Mouse (Mus musculus) NIH3T3 (cell line): ENCODE results near the gene Otos.

Experiments used
- DNase-seq: peaks from one replicate; pipeline ENCODE4 v3.0.0-alpha.2; 2012; ENCODE audit warnings: low read depth

Otos gene

DNA sequence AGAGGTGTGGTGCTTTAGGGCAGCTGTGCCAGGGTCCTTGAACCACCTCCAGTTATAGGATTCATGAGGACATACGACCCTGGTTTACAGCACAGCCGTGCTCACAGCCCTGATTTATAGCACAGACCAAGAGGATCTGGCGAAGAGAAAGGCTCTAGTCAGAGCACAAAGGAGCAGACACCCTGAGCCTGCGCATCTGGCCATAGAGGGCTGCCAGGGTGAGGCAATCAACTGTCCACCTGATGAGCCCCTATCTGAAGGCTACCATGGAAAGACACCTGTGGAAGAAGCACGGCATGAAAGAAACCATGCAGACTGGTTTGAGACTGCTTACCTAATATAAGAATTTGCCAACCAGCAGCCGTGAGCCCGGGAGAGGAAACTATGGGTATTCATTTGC, 2.0 kb downstream of the Otos start:
- DNase-seq = no peak

GRCm38 (mm10) chr1:92646111-92646510, 2.5 kb downstream of the Otos start:
- no peak for DNase-seq

DNA sequence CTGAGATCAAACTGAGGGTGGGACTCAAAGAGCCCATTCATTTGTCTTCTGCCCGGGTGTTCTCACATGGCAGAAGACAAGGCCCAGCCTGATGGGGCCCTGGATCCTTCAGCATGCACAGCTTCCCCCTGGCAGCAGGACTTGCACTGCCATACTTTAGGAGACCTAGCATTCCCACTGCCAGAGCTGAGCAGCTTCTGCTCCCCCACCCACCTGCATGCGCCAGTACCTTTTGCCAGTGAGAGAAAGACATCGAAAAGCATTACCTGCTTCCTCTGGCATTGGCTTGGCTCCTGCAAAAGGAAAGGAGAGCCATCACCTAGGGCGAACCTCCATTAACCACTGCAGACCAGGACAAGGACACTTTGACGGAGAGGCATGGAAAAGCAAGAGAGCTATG, 3.7 kb downstream of the Otos start:
- DNase-seq = no peak

- no peak for DNase-seq
Observed at GRCm38 (mm10) chr1:92643691-92644090, 5.0 kb downstream of the Otos start.

DNA sequence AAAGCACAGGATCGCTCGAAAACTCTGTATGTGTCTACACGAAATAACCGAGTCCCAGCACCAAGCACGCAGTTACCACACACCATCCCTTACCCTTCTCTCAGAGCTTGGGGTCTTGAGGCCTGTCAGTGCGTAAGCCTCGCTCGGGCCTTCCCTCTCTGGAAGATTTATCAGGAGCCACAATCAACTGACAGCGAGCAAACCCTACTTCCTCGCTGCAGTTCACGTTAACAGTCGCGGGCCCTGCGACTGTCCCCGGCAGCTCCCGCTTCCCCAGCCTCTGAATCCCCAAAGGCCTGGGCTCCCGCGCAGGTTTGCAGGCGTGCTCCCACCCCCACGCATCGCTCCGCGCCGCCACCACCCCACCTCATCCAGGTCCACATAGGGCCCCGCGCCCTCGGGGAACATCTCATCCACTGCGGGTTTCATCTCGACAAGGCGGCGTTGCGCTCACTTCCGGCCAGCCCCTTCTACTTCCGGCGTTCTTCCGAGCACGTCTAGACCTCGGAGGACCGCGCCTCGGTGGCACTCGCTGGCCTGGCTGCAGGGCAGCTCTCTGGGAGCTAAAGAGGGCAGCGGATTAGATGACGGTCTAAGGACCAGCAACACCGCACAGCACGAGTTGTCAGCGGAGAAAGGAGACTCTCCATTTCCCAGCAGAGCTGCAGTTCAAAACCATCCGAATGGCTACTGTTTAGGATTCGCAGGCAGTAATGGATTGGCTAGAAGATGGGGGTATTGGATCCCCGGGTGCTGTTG, 6.9 kb downstream of the Otos start, which contains the start of gene Cops9:
Cops9 (minus strand) TSS at position 472 of the 759 bp plus-strand sequence.
- peak; percentile 96 for DNase-seq

GRCm38 (mm10) chr1:92640393-92640792, 8.2 kb downstream of the Otos start:
- DNase-seq = no peak

- no peak for DNase-seq
Observed at GRCm38 (mm10) chr1:92638736-92639135, 9.9 kb downstream of the Otos start.

DNA sequence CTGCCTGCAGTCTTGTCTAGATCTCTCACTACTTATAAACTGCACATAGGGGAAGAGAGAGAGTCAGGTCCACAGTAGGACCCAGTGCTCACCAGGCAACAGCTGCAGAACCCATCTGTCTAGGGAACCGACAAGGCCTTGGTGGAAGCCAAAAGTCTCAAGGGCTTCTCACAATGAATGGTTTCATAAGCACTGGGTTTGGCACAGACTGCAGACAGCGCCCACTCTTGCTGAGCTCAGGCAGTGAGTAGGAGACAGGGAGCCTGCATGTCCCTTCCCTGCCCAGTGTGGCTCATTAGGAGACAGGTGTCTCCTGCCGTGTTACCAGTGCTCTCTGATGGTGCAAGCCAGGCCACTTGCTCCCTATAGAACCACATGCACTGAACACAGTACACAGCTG, 10.5 kb downstream of the Otos start:
- peak; percentile 33 for DNase-seq

- no peak for DNase-seq
Observed at GRCm38 (mm10) chr1:92637501-92638172, 11.0 kb downstream of the Otos start.

DNA sequence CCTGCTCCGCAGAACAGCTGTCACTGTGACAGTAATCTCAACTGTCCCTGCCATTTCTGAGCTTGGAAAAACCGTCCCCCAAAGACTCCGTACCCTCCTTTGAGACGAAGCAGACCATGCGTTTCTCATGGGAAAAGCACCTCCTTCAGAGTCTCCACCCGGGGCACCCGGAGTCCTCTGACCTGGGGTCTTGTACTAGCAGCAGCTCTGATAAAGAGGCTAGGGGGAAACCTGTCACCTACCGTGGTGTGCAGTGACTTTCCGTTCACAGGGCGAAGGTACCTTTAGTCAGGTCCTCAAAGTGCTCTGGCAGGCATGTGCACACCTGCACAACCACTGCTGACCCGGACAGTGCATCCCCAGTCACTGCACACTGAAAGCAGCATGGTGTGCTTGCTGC, 12.0 kb downstream of the Otos start:
- no peak for DNase-seq

DNA sequence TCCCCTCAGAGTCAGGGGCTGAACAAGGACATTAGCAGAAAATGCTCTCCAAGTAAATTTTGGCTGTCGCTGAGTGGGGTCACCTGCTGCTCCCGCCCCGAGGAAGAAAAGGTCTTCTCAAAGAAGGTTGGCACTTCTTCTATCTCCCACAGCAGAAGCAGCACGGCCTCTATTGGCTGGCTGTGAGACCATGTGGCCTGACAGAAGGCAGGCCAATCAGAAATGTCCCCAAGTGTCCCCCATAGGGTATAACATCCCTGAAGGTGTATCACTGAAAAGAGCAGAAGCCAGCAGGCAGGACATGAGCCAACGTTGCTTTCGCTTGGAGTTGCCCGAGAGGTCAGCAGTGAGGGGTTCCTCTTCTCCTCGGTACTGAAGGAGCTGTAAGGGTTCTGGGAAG, 12.6 kb downstream of the Otos start:
- no peak for DNase-seq

DNA sequence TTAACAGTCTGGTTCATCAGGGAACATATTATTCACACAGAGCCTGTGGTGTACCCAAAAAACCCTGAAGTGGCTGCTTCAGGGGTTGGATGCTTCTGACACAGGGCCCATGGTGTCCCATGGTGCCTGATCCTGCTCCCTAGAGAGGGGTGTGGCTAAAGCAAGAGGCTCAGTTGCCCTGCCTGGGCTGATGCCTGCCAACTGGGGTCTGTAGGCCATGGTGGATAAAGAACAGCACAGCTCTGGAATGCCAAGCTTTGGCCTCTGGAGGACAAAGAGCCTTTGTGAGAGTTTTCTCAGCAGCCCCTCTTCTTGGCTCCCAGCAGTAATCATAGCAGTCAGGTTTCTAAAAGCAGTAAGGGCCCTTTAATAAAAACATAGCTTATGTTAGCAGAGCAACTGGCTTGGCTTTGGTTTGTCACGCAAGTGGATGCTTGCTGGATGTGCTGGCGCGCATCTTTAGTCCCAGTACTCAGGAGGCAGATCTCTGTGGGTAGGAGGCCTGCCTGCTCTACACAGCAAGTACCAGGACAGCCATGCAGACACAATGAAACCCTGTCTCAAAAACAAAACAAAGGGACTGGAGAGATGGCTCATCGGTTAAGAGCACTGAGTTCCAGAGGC, 13.6 kb downstream of the Otos start:
- peak; percentile 83 for DNase-seq

- DNase-seq = no peak
Observed at GRCm38 (mm10) chr1:92634569-92634968, 14.1 kb downstream of the Otos start.

DNA sequence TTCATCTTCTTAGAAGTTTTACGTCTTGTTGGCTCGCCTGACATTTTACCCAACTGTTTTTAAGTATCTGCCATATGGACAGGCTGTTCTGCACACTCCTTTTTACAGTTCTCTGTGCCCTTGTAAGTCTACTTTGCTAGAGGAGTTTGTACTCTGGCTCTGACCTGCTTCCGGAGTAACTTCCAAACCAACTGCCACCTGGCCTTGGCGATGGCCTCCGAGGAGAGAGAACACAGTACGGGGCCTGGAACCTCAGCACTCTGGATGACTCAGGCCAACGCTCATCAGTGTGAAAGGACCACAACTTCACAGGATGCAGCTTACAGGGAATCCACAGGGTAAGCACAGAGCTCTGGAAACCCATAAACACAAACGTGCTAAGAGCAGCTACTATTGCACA, 14.9 kb downstream of the Otos start:
- DNase-seq = no peak

DNA sequence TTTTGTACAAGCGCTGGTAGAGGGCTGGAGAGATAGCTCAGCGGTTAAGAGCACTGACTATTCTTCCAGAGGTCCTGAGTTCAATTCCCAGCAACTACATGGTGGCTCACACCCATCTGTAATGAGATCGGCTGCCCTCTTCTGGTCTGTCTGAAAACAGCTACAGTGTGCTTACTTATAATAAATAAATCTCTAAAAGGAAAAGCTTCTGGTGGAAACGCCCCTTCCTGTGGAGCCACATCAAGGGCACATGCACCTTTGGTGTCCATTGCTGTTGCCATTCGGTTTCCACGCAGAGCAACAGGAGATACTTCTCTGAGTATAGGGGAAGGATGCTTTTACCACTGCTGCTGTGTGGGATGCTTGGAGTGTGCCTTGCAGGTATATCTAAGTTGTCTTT, 15.7 kb downstream of the Otos start:
- no peak for DNase-seq

- no peak for DNase-seq
Observed at GRCm38 (mm10) chr1:92632196-92632595, 16.4 kb downstream of the Otos start.

DNA sequence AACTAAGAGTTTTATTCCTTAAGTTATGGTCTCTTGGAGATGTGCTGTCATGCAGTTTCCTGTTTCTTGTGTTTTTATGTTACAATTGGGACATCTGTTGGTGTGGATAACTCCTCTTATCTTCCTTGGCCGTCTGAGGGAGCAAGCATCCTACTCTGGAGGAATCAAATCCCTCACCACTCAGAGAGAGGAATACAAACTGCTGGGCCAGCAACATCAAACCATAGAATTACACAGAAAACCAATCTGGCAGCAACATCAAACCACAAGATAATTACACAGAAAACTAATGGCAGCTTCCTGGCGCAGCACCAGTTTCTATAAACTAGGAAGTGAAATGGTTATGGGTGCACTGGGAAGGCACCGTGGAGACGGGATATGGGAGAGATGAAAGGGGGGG, 20.4 kb downstream of the Otos start:
- no peak for DNase-seq

GRCm38 (mm10) chr1:92618360-92618759, 30.3 kb downstream of the Otos start:
- no peak for DNase-seq

- no peak for DNase-seq
Observed at GRCm38 (mm10) chr1:92617488-92617887, 31.2 kb downstream of the Otos start, which contains the start of gene Olfr12. Gene Olfr12 (plus strand): TSS chr1:92617788.

DNA sequence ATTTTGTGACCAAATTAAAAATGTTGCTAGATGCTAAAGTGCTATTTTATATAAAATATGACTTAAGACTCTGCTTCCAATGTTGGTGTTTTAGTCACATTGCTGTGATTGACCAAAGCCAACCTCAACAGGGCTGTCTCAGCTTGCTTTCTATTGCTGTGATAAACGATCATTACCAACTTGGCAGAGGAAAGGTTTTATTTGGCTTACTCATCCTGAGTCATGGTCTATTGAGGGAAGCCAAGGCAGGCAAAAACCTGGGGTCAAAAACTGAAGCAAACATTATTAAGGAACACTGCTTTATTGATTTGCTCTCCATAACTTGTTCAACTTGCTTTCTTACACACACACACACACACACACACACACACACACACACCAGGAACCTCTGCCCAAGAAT, 32.6 kb downstream of the Otos start:
- peak; percentile 86 for DNase-seq

- peak; percentile 87 for DNase-seq
Observed at GRCm38 (mm10) chr1:92614516-92614915, 34.1 kb downstream of the Otos start.

- DNase-seq = no peak
Observed at GRCm38 (mm10) chr1:92613175-92613574, 35.5 kb downstream of the Otos start.

GRCm38 (mm10) chr1:92611008-92611407, 37.6 kb downstream of the Otos start:
- DNase-seq = peak; percentile 65
